Mouse (Mus musculus) intestine, embryonic 14.5 days (tissue): ENCODE results near the gene Tshz2. TPM values are rescaled to one million over a fixed set of nuclear protein-coding genes. Genes with fewer than 3 reads are reported as not detected.

Experiments used
- ATAC-seq: fragments of 200-750 bp; cut with Nextera tagmentation; replicated peaks from 2 replicates; pipeline ENCODE4 v1.8.0; 2017; ENCODE audit warnings: low read depth, moderate number of reproducible peaks, moderate TSS enrichment, moderate library complexity; ENCODE audit not compliant: low FRiP score, low TSS enrichment
- DNase-seq: peaks from one replicate; pipeline ENCODE4 v3.0.0-alpha.2; 2018; ENCODE audit warnings: low spot score
- H3K27ac ChIP-seq: fragments of 300-500 bp; sonication (generic); 2 replicates; pipeline ENCODE4 v1.5.1; 2014; ENCODE audit warnings: low read depth, mild to moderate bottlenecking, control low read depth
- H3K27me3 ChIP-seq: fragments of 300-500 bp; sonication (generic); replicated peaks from 2 replicates; pipeline ENCODE4 v1.6.1; 2014; ENCODE audit warnings: low read length, control low read depth; ENCODE audit not compliant: control insufficient read depth, insufficient read depth
- H3K36me3 ChIP-seq: fragments of 300-500 bp; sonication (generic); 2 replicates; pipeline ENCODE4 v1.6.1; 2014; ENCODE audit warnings: low read length, control low read depth; ENCODE audit not compliant: control insufficient read depth, insufficient read depth
- H3K4me1 ChIP-seq: fragments of 300-500 bp; sonication (generic); replicated peaks from 2 replicates; pipeline ENCODE4 v1.6.1; 2014; ENCODE audit warnings: low read length, control low read depth, mixed read lengths; ENCODE audit not compliant: control insufficient read depth, insufficient read depth
- H3K4me2 ChIP-seq: fragments of 300-500 bp; sonication (generic); 2 replicates; pipeline ENCODE4 v1.6.1; 2014; ENCODE audit warnings: low read length
- H3K4me3 ChIP-seq: fragments of 300-500 bp; sonication (generic); 2 replicates; pipeline ENCODE4 v1.5.1; 2014; ENCODE audit warnings: low read depth, low read length, control low read depth, mixed read lengths
- H3K9ac ChIP-seq: fragments of 300-500 bp; sonication (generic); 2 replicates; pipeline ENCODE4 v1.6.1; 2014; ENCODE audit warnings: mild to moderate bottlenecking, low read length
- H3K9me3 ChIP-seq: fragments of 300-500 bp; sonication (generic); 2 replicates; pipeline ENCODE4 v1.6.1; 2016; ENCODE audit warnings: low read length, control low read depth; ENCODE audit not compliant: control insufficient read depth
- WGBS: fragments of 180-500 bp; shearing (Covaris S2); extraction: QIAGEN DNeasy Blood & Tissue Kit; methylation state at CpG from one replicate; pipeline ENCODE4 v1.1.7; 2014; 5-methylcytosine and 5-hydroxymethylcytosine counted together
- polyA plus RNA-seq: library from polyadenylated mRNA; unstranded; fragments of >200 nt; fragmentation: Nextera tagmentation; extraction: Ambion mirVana; gene quantifications from 2 replicates; pipeline ENCODE4 v1.2.1, GENCODE M21; 2014

The Tshz2 gene
- polyA plus RNA-seq, 1 experiment from 2014 or later: 20.3 TPM

DNA sequence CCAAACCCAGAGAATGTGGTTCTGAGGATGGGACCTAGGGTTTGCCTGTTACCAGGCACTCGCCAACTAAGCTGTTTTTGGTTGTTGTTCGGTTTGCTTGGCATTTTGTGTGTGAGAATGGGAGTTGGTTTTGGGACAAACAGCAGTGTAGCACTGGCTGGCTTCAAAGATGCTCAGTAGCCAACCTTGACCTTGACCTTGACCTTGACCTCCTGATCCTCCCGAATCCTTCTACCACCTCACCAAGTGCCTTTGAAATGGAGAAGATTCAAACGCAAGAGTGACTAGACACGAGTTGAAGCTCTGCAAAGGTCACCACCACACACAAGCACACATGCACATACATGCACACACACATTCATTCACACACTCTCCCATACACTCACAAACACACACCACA lies 470.5 kb downstream of the Tshz2 start:
- Histone ChIP-seq H3K4me3 (no peak overlapping the region), H3K9me3 (no peaks in the 10 kb centered on the region), H3K27me3 (no peaks in the 10 kb centered on the region), H3K4me1 (no peaks in the 10 kb centered on the region), H3K4me2 (no peak overlapping the region), H3K9ac (no peak overlapping the region), H3K27ac (no peak overlapping the region), H3K36me3 (peaks cover 18% of the 10 kb centered on the region; the same call in 1 of the 2 replicates)
- WGBS: 82% methylated on average over 5 of the region's 5 CpGs
- no peak for DNase-seq
- ATAC-seq: no peak

DNA sequence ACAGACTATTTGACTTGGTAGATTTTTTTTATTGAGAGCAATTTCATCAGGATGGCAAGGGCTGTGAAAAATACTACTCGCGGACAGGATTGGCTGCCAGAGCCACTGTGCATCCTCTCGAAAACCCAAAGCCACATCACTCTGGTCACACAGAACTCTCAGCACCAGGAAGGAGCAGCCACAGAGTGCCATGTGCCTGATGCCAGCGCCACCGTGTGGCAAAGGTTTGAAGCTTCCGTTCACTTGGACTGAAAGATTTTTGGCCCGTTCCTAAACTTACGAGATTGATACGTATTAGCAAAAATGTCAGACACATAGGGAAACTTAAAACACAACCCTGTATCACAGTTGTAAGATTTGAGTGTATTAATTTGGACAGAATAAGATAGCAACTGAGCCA lies 471.0 kb downstream of the Tshz2 start:
- no peak overlapping the region for H3K4me2 ChIP-seq
- no peaks in the 10 kb centered on the region for H3K4me1 ChIP-seq
- H3K27me3 ChIP-seq: no peaks in the 10 kb centered on the region
- peaks cover 21% of the 10 kb centered on the region for H3K36me3 ChIP-seq
- ATAC-seq (no peak), DNase-seq (peak; percentile 72)
- no peak overlapping the region for H3K9ac ChIP-seq
- no peak overlapping the region for H3K27ac ChIP-seq
- H3K9me3 ChIP-seq: no peaks in the 10 kb centered on the region
- H3K4me3 ChIP-seq: no peak overlapping the region
- WGBS: 52% methylated on average over 9 of the region's 9 CpGs

GRCm38 (mm10) chr2:170104396-170104795 lies 471.6 kb downstream of the Tshz2 start:
- Histone ChIP-seq H3K4me1 (no peaks in the 10 kb centered on the region), H3K9ac (no peak overlapping the region), H3K27ac (no peak overlapping the region), H3K27me3 (no peaks in the 10 kb centered on the region), H3K36me3 (peaks cover 27% of the 10 kb centered on the region), H3K4me3 (no peak overlapping the region), H3K4me2 (no peak overlapping the region), H3K9me3 (no peaks in the 10 kb centered on the region)
- DNase-seq (no peak), ATAC-seq (no peak)
- 84% methylated on average over 6 of the region's 6 CpGs for WGBS

DNA sequence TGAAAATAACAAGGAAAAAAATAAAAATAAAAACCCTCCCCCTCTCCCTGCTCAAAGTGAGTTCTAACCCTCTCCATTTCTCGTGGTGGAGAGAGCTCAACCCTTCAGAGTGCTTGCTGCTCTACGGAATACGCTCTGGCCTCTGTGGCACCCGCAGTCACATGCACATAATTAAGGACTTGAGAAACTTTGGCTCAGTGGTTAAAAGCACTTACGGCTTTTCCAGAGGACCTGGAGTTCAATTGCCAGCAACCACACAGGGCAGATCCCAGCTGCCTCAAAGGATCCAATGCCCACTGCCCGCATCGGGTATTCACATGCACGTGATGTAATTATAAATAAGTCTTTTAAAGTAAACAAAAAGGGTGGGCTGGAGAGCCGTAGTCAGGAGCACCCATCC lies 473.2 kb downstream of the Tshz2 start:
- H3K27me3 ChIP-seq: no peaks in the 10 kb centered on the region
- no peaks in the 10 kb centered on the region for H3K4me1 ChIP-seq
- H3K36me3 ChIP-seq: peaks cover 43% of the 10 kb centered on the region
- no peak overlapping the region for H3K4me3 ChIP-seq
- H3K4me2 ChIP-seq: no peak overlapping the region
- DNase-seq (no peak), ATAC-seq (no peak)
- no peaks in the 10 kb centered on the region for H3K9me3 ChIP-seq
- H3K27ac ChIP-seq: no peak overlapping the region
- WGBS: 64% methylated on average over 9 of the region's 9 CpGs
- no peak overlapping the region for H3K9ac ChIP-seq

DNA sequence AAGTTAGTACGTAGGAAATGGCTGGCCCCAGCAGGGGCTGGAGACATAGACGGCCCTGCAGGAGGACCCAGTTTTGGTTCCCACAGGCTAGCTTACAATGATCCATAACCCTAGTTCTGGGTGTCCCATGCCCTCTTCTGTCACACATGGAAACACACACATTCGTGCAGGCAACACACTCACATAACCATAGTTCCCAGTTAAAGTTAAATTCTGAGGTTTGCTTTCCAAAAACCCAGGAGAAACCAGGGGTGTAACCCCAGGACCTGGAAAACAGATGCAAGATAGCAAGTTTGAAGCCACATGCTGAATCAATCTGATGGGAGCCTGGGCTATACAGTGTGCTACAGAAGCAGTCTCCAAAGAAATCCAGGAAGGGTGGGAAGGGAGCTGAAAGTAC lies 475.0 kb downstream of the Tshz2 start:
- Histone ChIP-seq H3K9ac (no peak overlapping the region), H3K4me1 (no peaks in the 10 kb centered on the region), H3K9me3 (no peaks in the 10 kb centered on the region), H3K36me3 (peaks cover 52% of the 10 kb centered on the region), H3K4me2 (no peak overlapping the region), H3K27ac (no peak overlapping the region), H3K4me3 (no peak overlapping the region), H3K27me3 (no peaks in the 10 kb centered on the region)
- no peak for ATAC-seq
- 85% methylated on average over 3 of the region's 3 CpGs for WGBS
- DNase-seq: no peak

DNA sequence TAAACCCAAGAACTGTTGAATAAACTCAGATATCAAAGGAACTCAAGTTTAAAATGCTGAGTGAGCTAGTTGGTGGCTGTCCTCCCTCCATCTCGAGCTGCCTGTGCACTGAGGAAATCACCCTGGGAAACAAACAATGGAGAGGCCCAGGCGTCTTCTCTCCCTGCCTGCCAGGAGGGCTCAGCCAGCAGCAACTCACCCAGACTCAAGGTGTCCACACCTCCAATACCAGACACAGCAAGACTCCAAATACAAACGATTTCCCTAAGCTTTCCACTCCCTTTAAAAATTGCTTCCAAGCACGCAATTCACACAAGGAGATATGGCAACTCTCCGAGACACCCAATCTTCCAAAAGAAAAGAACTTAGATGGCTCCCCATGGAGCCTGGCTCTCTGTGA lies 476.7 kb downstream of the Tshz2 start:
- peaks cover 69% of the 10 kb centered on the region for H3K36me3 ChIP-seq
- 56% methylated on average over 5 of the region's 5 CpGs for WGBS
- H3K27ac ChIP-seq: no peak overlapping the region

GRCm38 (mm10) chr2:170110306-170110705 lies 477.5 kb downstream of the Tshz2 start:
- WGBS: 71% methylated on average over 8 of the region's 8 CpGs
- DNase-seq: no peak

More for the DNA sequence above, 476.7 kb downstream of the Tshz2 start:
- Histone ChIP-seq H3K4me3 (no peak overlapping the region), H3K4me1 (no peaks in the 10 kb centered on the region), H3K27me3 (no peaks in the 10 kb centered on the region), H3K9me3 (no peaks in the 10 kb centered on the region), H3K9ac (no peak overlapping the region), H3K4me2 (no peak overlapping the region)
- ATAC-seq: no peak
- DNase-seq: no peak

GRCm38 (mm10) chr2:170116704-170117281 lies 484.0 kb downstream of the Tshz2 start:
- H3K4me3 ChIP-seq: no peak overlapping the region
- 31% methylated on average over 4 of the region's 4 CpGs for WGBS
- H3K27me3 ChIP-seq: no peaks in the 10 kb centered on the region
- H3K36me3 ChIP-seq: peaks cover 81% of the 10 kb centered on the region
- no peak overlapping the region for H3K27ac ChIP-seq
- no peak overlapping the region for H3K9ac ChIP-seq
- peaks cover 7% of the 10 kb centered on the region; the same call in 1 of the 2 replicates for H3K4me1 ChIP-seq
- DNase-seq: peak; percentile 86
- ATAC-seq: no peak
- H3K4me2 ChIP-seq: no peak overlapping the region
- no peaks in the 10 kb centered on the region for H3K9me3 ChIP-seq

More at GRCm38 (mm10) chr2:170110306-170110705, 477.5 kb downstream of the Tshz2 start:
- Histone ChIP-seq H3K4me2 (no peak overlapping the region), H3K27ac (no peak overlapping the region), H3K9ac (no peak overlapping the region), H3K36me3 (peaks cover 77% of the 10 kb centered on the region), H3K4me3 (no peak overlapping the region), H3K9me3 (no peaks in the 10 kb centered on the region), H3K4me1 (no peaks in the 10 kb centered on the region), H3K27me3 (no peaks in the 10 kb centered on the region)
- ATAC-seq: no peak
